Mouse (Mus musculus) CH12.LX (cell line): ENCODE data around the gene Dpm2. TPM values are rescaled to one million over a fixed set of nuclear protein-coding genes. Genes with fewer than 3 reads are reported as not detected.
A peak's percentile ranks its signal among the peaks of the same experiment; 100 is the strongest.

Source experiments
- DNase-seq: peaks from one replicate; pipeline ENCODE4 v3.0.0-alpha.2; 2013; ENCODE audit errors: extremely low read depth
- H3K27ac ChIP-seq: 2 replicates; pipeline ENCODE4 v1.5.1; 2012; ENCODE audit warnings: low read depth, mild to moderate bottlenecking, control low read depth, moderate library complexity; ENCODE audit not compliant: insufficient read depth
- H3K27me3 ChIP-seq: replicated peaks from 2 replicates; pipeline ENCODE3; 2012; ENCODE audit warnings: inconsistent platforms
- H3K36me3 ChIP-seq, 2 experiments: replicated peaks in 1 of 2; 2 replicates each; pipeline versions ENCODE3 to v1.6.1; 2012; ENCODE audit warnings: inconsistent platforms in 1 of 2, low read length in 1 of 2, mild to moderate bottlenecking in 1 of 2, mixed read lengths in 1 of 2, moderate library complexity in 1 of 2; ENCODE audit not compliant: control insufficient read depth in 1 of 2, insufficient read depth in 1 of 2
- H3K4me1 ChIP-seq, 2 experiments: 2 replicates each; pipeline ENCODE4 v1.6.1; 2012; ENCODE audit warnings: inconsistent platforms in 1 of 2, moderate library complexity in 1 of 2; ENCODE audit not compliant: insufficient read depth in 2 of 2, control insufficient read depth in 1 of 2
- H3K4me2 ChIP-seq: 2 replicates; pipeline ENCODE4 v1.6.1; 2012; ENCODE audit warnings: low read depth, mild to moderate bottlenecking, control low read depth; ENCODE audit not compliant: poor library complexity, insufficient read depth, severe bottlenecking
- H3K4me3 ChIP-seq, 3 experiments: fragments of 150-350 bp in 1 of 3; sonication (generic) in 1 of 3; replicated peaks in 1 of 3; 2 replicates each; pipeline versions ENCODE3 to v1.5.1; 2011 to 2012; ENCODE audit warnings: low read depth in 2 of 3, low read length in 2 of 3, mild to moderate bottlenecking in 2 of 3, moderate library complexity in 2 of 3, control low read depth in 1 of 3, improper control_type of control experiment in 1 of 3, inconsistent platforms in 1 of 3, mixed read lengths in 1 of 3; ENCODE audit not compliant: poor library complexity in 1 of 3
- H3K79me2 ChIP-seq: replicated peaks from 2 replicates; pipeline ENCODE4 v1.6.1; 2012; ENCODE audit warnings: mild to moderate bottlenecking, moderate library complexity; ENCODE audit not compliant: control insufficient read depth, poor library complexity, insufficient read depth, severe bottlenecking; ENCODE audit errors: extremely low read depth
- H3K9ac ChIP-seq: 2 replicates; pipeline ENCODE4 v1.6.1; 2012; ENCODE audit warnings: low read depth, mild to moderate bottlenecking, control low read depth, moderate library complexity; ENCODE audit not compliant: insufficient read depth
- H3K9me3 ChIP-seq: replicated peaks from 2 replicates; pipeline ENCODE3; 2012; ENCODE audit warnings: low read length, inconsistent platforms, mixed read lengths
- BHLHE40 ChIP-seq: IDR thresholded peaks from 2 replicates; pipeline ENCODE4 v1.6.1; 2011; ENCODE audit warnings: mild to moderate bottlenecking, low read depth, low read length, improper control_type of control experiment
- CHD1 ChIP-seq: IDR thresholded peaks from 2 replicates; pipeline ENCODE4 v1.6.1; 2012; ENCODE audit warnings: low read depth, low read length, improper control_type of control experiment, inconsistent platforms
- CHD2 ChIP-seq: IDR thresholded peaks from 2 replicates; pipeline ENCODE4 v1.6.1; 2011; ENCODE audit warnings: low read length, improper control_type of control experiment
- ELF1 ChIP-seq: IDR thresholded peaks from 2 replicates; pipeline ENCODE4 v1.6.1; 2014; ENCODE audit warnings: low read depth, mild to moderate bottlenecking, inconsistent platforms, low read length, improper control_type of control experiment
- ETS1 ChIP-seq: conservative IDR thresholded peaks from 2 replicates; pipeline ENCODE4 v1.6.1; 2012; ENCODE audit warnings: low read depth, mild to moderate bottlenecking, inconsistent platforms, low read length, improper control_type of control experiment, moderate library complexity
- GABPA ChIP-seq: IDR thresholded peaks from 2 replicates; pipeline ENCODE4 v1.6.1; 2012; ENCODE audit warnings: low read depth, low read length, improper control_type of control experiment, inconsistent platforms; ENCODE audit not compliant: insufficient replicate concordance
- HCFC1 ChIP-seq: IDR thresholded peaks from 2 replicates; pipeline ENCODE4 v1.6.1; 2012; ENCODE audit warnings: low read depth, mild to moderate bottlenecking, inconsistent platforms, low read length, improper control_type of control experiment
- IRF4 ChIP-seq: IDR thresholded peaks from 2 replicates; pipeline ENCODE4 v1.6.1; 2014; ENCODE audit warnings: low read depth, mild to moderate bottlenecking, inconsistent platforms, low read length, improper control_type of control experiment
- JUN ChIP-seq: IDR thresholded peaks from 2 replicates; pipeline ENCODE4 v1.6.1; 2011; ENCODE audit warnings: low read depth, mild to moderate bottlenecking, low read length, improper control_type of control experiment, moderate library complexity; ENCODE audit not compliant: insufficient read depth
- JUND ChIP-seq: conservative IDR thresholded peaks from 2 replicates; pipeline ENCODE4 v1.6.1; 2011; ENCODE audit warnings: low read depth, low read length, improper control_type of control experiment
- MAFK ChIP-seq: IDR thresholded peaks from 2 replicates; pipeline ENCODE4 v1.6.1; 2011; ENCODE audit warnings: low read length, improper control_type of control experiment; ENCODE audit not compliant: insufficient replicate concordance
- MAX ChIP-seq: IDR thresholded peaks from 2 replicates; pipeline ENCODE4 v1.6.1; 2011; ENCODE audit warnings: low read length, improper control_type of control experiment
- MAZ ChIP-seq: IDR thresholded peaks from 2 replicates; pipeline ENCODE4 v1.6.1; 2012; ENCODE audit warnings: low read depth, mild to moderate bottlenecking, inconsistent platforms, low read length, improper control_type of control experiment, moderate library complexity
- MEF2A ChIP-seq: IDR thresholded peaks from 2 replicates; pipeline ENCODE4 v1.6.1; 2014; ENCODE audit warnings: low read depth, mild to moderate bottlenecking, inconsistent platforms, low read length, improper control_type of control experiment, borderline replicate concordance
- MXI1 ChIP-seq: IDR thresholded peaks from 2 replicates; pipeline ENCODE4 v1.6.1; 2011; ENCODE audit warnings: mild to moderate bottlenecking, low read depth, low read length, improper control_type of control experiment
- NRF1 ChIP-seq: IDR thresholded peaks from 2 replicates; pipeline ENCODE4 v1.6.1; 2014; ENCODE audit warnings: low read depth, mild to moderate bottlenecking, inconsistent platforms, low read length, improper control_type of control experiment, moderate library complexity
- PAX5 ChIP-seq: IDR thresholded peaks from 2 replicates; pipeline ENCODE4 v1.6.1; 2012; ENCODE audit warnings: low read length, inconsistent platforms, mixed read lengths
- POLR2A ChIP-seq: IDR thresholded peaks from 2 replicates; pipeline ENCODE4 v1.6.1; 2011; ENCODE audit warnings: low read depth, mild to moderate bottlenecking, improper control_type of control experiment, low read length
- RAD21 ChIP-seq: IDR thresholded peaks from 2 replicates; pipeline ENCODE4 v1.6.1; 2011; ENCODE audit warnings: low read depth, mild to moderate bottlenecking, low read length, improper control_type of control experiment, moderate library complexity
- RCOR1 ChIP-seq: conservative IDR thresholded peaks from 2 replicates; pipeline ENCODE4 v1.6.1; 2012; ENCODE audit warnings: low read depth, mild to moderate bottlenecking, inconsistent platforms, low read length, improper control_type of control experiment
- SIN3A ChIP-seq: IDR thresholded peaks from 2 replicates; pipeline ENCODE4 v1.6.1; 2012; ENCODE audit warnings: low read length, improper control_type of control experiment, inconsistent platforms
- SMC3 ChIP-seq: IDR thresholded peaks from 2 replicates; pipeline ENCODE4 v1.6.1; 2011; ENCODE audit warnings: low read depth, low read length, improper control_type of control experiment
- TBP ChIP-seq: conservative IDR thresholded peaks from 2 replicates; pipeline ENCODE4 v1.6.1; 2011; ENCODE audit warnings: low read depth, low read length, improper control_type of control experiment
- TCF12 ChIP-seq: IDR thresholded peaks from 2 replicates; pipeline ENCODE4 v1.6.1; 2014; ENCODE audit warnings: low read depth, mild to moderate bottlenecking, inconsistent platforms, low read length, improper control_type of control experiment
- UBTF ChIP-seq: IDR thresholded peaks from 2 replicates; pipeline ENCODE4 v1.6.1; 2012; ENCODE audit warnings: low read depth, mild to moderate bottlenecking, inconsistent platforms, low read length, improper control_type of control experiment, moderate library complexity
- USF1 ChIP-seq: IDR thresholded peaks from 2 replicates; pipeline ENCODE4 v1.6.1; 2014; ENCODE audit warnings: low read depth, mild to moderate bottlenecking, inconsistent platforms, low read length, improper control_type of control experiment
- USF2 ChIP-seq: conservative IDR thresholded peaks from 2 replicates; pipeline ENCODE4 v1.6.1; 2011; ENCODE audit warnings: low read depth, low read length, improper control_type of control experiment
- ZC3H11A ChIP-seq: IDR thresholded peaks from 2 replicates; pipeline ENCODE4 v1.6.1; 2012; ENCODE audit warnings: low read depth, mild to moderate bottlenecking, inconsistent platforms, low read length, improper control_type of control experiment
- ZMIZ1 ChIP-seq: IDR thresholded peaks from 2 replicates; pipeline ENCODE4 v1.6.1; 2012; ENCODE audit warnings: low read depth, mild to moderate bottlenecking, inconsistent platforms, low read length, improper control_type of control experiment
- ZNF384 ChIP-seq: IDR thresholded peaks from 2 replicates; pipeline ENCODE4 v1.6.1; 2012; ENCODE audit warnings: low read depth, low read length, improper control_type of control experiment, inconsistent platforms
- dilution Hi-C: fragments of 300-500 bp; cut with MboI; formaldehyde crosslinking; loops from 2 replicates; pipeline ENCODE4 v1.14.3; 2020; ENCODE audit warnings: low sequenced_read_pairs; ENCODE audit not compliant: extremely low pct_unique_long_range_greater_than_20kb, extremely low pct_ligation_motif_present
- in situ Hi-C: fragments of 300-500 bp; cut with MboI; formaldehyde crosslinking; loops from 3 replicates; pipeline ENCODE4 v1.14.3; 2019; ENCODE audit warnings: low sequenced_read_pairs, low pct_ligation_motif_present, low pct_unique_long_range_greater_than_20kb, mixed read lengths
- polyA plus RNA-seq: library from polyadenylated mRNA; unstranded; fragments of >175 nt; gene quantifications from 2 replicates; pipeline ENCODE4 v1.2.1, GENCODE M21; 2012; ENCODE audit warnings: low read depth; ENCODE audit not compliant: insufficient read length
- total RNA-seq, 2 experiments: library from RNA; depleted of rRNA; stranded (reverse); fragments of 300-350 nt in 1 of 2; fragments of >200 nt in 1 of 2; gene quantifications; 2 replicates each; pipeline ENCODE4 v1.2.3; 2012 to 2014

Dpm2 gene
- total and polyA plus RNA-seq, 3 experiments, result 30.9 to 63.6 (median 33.8) TPM

DNA sequence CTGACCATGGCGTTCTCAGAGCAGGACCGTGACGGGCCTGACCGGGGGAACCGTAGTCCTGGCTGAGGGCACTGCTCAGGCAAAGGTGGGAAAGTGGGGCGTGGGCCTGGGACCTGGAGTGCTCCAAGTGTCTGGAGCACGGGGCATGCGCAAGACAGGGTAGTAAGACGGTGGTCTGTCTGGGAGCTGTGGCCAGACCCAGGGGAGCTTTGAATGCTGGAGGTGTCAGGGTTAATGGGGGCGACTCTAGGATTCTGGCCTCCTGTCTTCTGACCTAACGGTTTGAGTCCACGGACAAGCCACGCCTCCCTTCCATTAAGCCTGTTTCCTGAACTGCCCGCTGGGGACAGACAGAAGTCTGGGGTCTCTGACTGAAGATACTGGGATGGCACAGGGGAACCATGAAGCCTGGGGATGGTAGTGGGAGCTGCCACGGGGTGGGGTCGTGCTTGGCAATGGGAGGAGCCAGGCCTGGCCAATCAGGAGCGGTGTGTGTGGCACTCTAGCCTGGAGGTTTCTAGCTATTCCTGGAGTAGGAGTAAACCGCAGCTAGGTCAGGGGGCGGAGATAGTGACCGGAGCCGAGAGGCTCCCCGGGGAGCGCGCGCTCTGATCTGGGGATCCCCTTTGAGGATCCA lies 37.6 kb downstream of the Dpm2 start (continued):
- TF ChIP-seq JUND, result no peak
- TF ChIP-seq ELF1, result 0 out of 2 replicates have a peak, but pooled peaks have one; percentile 28
- peak; percentile 73; the same call in 1 of the 2 replicates for TF ChIP-seq ETS1
- no peak; the same call in 1 of the 2 replicates for TF ChIP-seq HCFC1
- TF ChIP-seq CHD1, result no peak; the same call in 1 of the 2 replicates
- TF ChIP-seq USF1, result no peak
- no peak for TF ChIP-seq ZMIZ1
- TF ChIP-seq IRF4, result peak; percentile 63
- TF ChIP-seq PAX5, result no peak
- no peak; the same call in none of the 2 replicates for TF ChIP-seq CHD2
- peak; percentile 74 for TF ChIP-seq NRF1
- TF ChIP-seq USF2, result no peak
- TF ChIP-seq MAFK, result no peak
- no peak; the same call in 1 of the 2 replicates for TF ChIP-seq BHLHE40
- TF ChIP-seq MXI1, result peak; percentile 70

DNA sequence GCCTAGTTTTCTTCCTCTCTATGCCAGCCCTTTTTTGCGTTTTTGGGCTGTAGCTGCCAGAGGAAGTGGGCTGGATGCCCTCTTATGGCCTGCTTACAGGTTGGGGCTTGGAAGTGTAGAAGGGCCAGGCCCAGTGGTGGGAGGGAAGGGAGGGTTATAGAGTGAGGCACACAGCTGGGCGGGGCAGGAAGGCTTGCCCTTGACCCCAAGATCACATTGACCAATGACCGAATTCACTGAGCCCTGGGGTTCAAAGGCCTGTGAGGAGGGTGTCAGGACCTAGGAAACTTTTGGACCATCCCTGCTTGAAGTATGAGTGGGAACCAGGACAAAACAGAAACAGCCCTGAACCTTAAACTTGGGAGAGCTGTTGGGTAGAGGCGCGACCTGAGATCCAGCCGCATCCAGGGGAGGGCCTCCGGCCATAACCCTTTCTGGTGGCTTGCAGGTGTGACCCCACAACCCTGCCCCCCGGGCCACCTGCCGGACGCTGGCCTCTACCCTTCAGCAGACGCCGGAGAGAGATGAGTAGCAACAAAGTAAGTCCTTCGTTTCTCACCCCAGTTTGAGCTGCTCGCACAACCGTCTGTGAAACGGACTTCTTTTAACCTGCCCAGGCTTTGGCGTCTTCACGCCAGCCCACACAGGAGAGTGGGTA lies 38.2 kb downstream of the Dpm2 start:
- no peak for TF ChIP-seq MEF2A
- no peak for TF ChIP-seq NRF1
- TF ChIP-seq ZNF384, result no peak
- no peak for TF ChIP-seq JUN
- peak; percentile 81; the same call in 1 of the 2 replicates for TF ChIP-seq MAZ
- TF ChIP-seq ZC3H11A, result no peak
- TF ChIP-seq TBP, result no peak
- TF ChIP-seq CHD1, result no peak
- no peak for TF ChIP-seq USF2
- TF ChIP-seq BHLHE40, result no peak
- no peak for TF ChIP-seq RAD21
- TF ChIP-seq MXI1, result peak; percentile 4; the same call in 1 of the 2 replicates
- TF ChIP-seq RCOR1, result no peak
- no peak for TF ChIP-seq SMC3
- TF ChIP-seq HCFC1, result no peak; the same call in 1 of the 2 replicates
- TF ChIP-seq TCF12, result no peak
- TF ChIP-seq POLR2A, result 0 out of 2 replicates have a peak, but pooled peaks have one; percentile 14
- TF ChIP-seq GABPA, result no peak
- TF ChIP-seq ETS1, result no peak; the same call in 1 of the 2 replicates
- TF ChIP-seq UBTF, result no peak
- TF ChIP-seq MAX, result no peak
- peak; percentile 18; the same call in 1 of the 2 replicates for TF ChIP-seq SIN3A
- Histone ChIP-seq H3K4me1 (peaks cover 11 to 39% of the 10 kb centered on the region in 2 experiments), H3K4me3 (peak overlapping the region; percentile 57 to 88 (median 87)), H3K9me3 (no peaks in the 10 kb centered on the region), H3K9ac (peak overlapping the region; percentile 66), H3K4me2 (peak overlapping the region; percentile 85), H3K36me3 (peaks cover 4 to 29% of the 10 kb centered on the region in 2 experiments), H3K27me3 (no peaks in the 10 kb centered on the region), H3K27ac (peak overlapping the region; percentile 91), H3K79me2 (0 out of 2 replicates have a peak, but pooled peaks cover 2% of the 10 kb centered on the region)
- dilution Hi-C loops (no loop called here), in situ Hi-C loops (no loop called here)
- DNase-seq, result no peak
